Mouse (Mus musculus): Measurements from ENCODE around the gene Lamtor3.

- no peak for TF ChIP-seq POLR2A (IDR thresholded peaks at IDR 0.05; ENCODE audit: insufficient read depth, low read depth, low read length)
- TF ChIP-seq CTCF (IDR thresholded peaks at IDR 0.05; ENCODE audit: insufficient read depth, low read depth, low read length): no peak
Measured at GRCm38 (mm10) chr3:137913093-137913492, 5.2 kb upstream of the Lamtor3 start.

All from olfactory bulb, adult 2 months (tissue).